Comparison of ENCODE assay signal across 16 mouse cellular contexts in genomic region chr9:95185840-95186239, GRCm38 (mm10).
DNase-seq lines count a peak whose midpoint lies in the region; ATAC-seq and TF ChIP-seq lines count a peak whose summit lies in the region.
"Had no signal": no experiment of that assay in that cellular context is flagged by ENCODE, and none has a peak within 500 bp of the region (broad histone marks: within the 10 kb centered on the region; RNA-seq: fewer than 3 reads in every experiment).

No protein-coding gene starts in this region.

- peak; percentile 41 for DNase-seq in kidney, adult 2 months
- DNase-seq in kidney, postnatal 14 days: no peak
- DNase-seq in lung, postnatal 10 days: no peak
- DNase-seq in adrenal gland, postnatal 4 days (ENCODE audit: low spot score in 2 of 2): no peak
- DNase-seq: adrenal gland, adult 8-10 months; cerebellum, adult 18-20 months; lung, postnatal 4 days; retina, postnatal 1 day; thymus, postnatal 25 days had no signal

- no peaks in the 10 kb centered on the region for H3K9me3 ChIP-seq in lung, embryonic 15.5 days
- H3K9me3 ChIP-seq in intestine, embryonic 15.5 days: no peaks in the 10 kb centered on the region
- H3K9me3 ChIP-seq in limb, embryonic 15.5 days: no peaks in the 10 kb centered on the region
- H3K9me3 ChIP-seq: hindbrain, embryonic 15.5 days had no signal

- no peaks in the 10 kb centered on the region for H3K27me3 ChIP-seq in kidney, adult 2 months (replicated peaks; ENCODE audit: control insufficient read depth, insufficient read depth, low read length)
- H3K27me3 ChIP-seq in lung, embryonic 15.5 days: no peaks in the 10 kb centered on the region
- no peaks in the 10 kb centered on the region for H3K27me3 ChIP-seq in intestine, embryonic 15.5 days (replicated peaks)
- no peaks in the 10 kb centered on the region for H3K27me3 ChIP-seq in limb, embryonic 15.5 days
- H3K27me3 ChIP-seq: hindbrain, embryonic 15.5 days; midbrain, embryonic 13.5 days had no signal

- H3K4me1 ChIP-seq in kidney, adult 2 months (ENCODE audit: control insufficient read depth, insufficient read depth, low read length): no peaks in the 10 kb centered on the region; the same call in 1 of the 2 replicates
- peaks cover 48% of the 10 kb centered on the region for H3K4me1 ChIP-seq in lung, embryonic 15.5 days
- H3K4me1 ChIP-seq in intestine, embryonic 15.5 days (replicated peaks): peaks cover 12% of the 10 kb centered on the region; the same call in 1 of the 2 replicates
- H3K4me1 ChIP-seq in limb, embryonic 15.5 days: peaks cover 60% of the 10 kb centered on the region

- no peak overlapping the region for H3K4me3 ChIP-seq in kidney, adult 2 months (ENCODE audit: insufficient read depth, low read depth, low read length)
- no peak overlapping the region for H3K4me3 ChIP-seq in lung, embryonic 15.5 days
- no peak overlapping the region for H3K4me3 ChIP-seq in intestine, embryonic 15.5 days (replicated peaks)
- H3K4me3 ChIP-seq in limb, embryonic 15.5 days: no peak overlapping the region
- H3K4me3 ChIP-seq: hindbrain, embryonic 15.5 days; midbrain, embryonic 13.5 days; myocyte had no signal

- 67% methylated on average over 3 of the region's 3 CpGs for WGBS in kidney, adult 2 months
- WGBS in lung, embryonic 15.5 days: 58% methylated on average over 3 of the region's 3 CpGs
- WGBS in intestine, embryonic 15.5 days: 62% methylated on average over 3 of the region's 3 CpGs
- WGBS in limb, embryonic 15.5 days: 71% methylated on average over 3 of the region's 3 CpGs

- no peak overlapping the region for H3K4me2 ChIP-seq in lung, embryonic 15.5 days
- no peak overlapping the region for H3K4me2 ChIP-seq in intestine, embryonic 15.5 days (replicated peaks)
- H3K4me2 ChIP-seq in limb, embryonic 15.5 days: no peak overlapping the region
- H3K4me2 ChIP-seq: hindbrain, embryonic 15.5 days; midbrain, embryonic 13.5 days had no signal

- ATAC-seq in lung, embryonic 15.5 days (ENCODE audit: borderline replicate concordance, extremely low read depth, low FRiP score, low TSS enrichment): no peak
- no peak for ATAC-seq in intestine, embryonic 15.5 days
- no peak for ATAC-seq in limb, embryonic 15.5 days (ENCODE audit: insufficient number of reproducible peaks, low FRiP score, low TSS enrichment, low read depth)
- ATAC-seq: forebrain, embryonic 16.5 days; midbrain, embryonic 13.5 days had no signal

- TF ChIP-seq CTCF in kidney, adult 2 months (conservative IDR thresholded peaks at IDR 0.05; ENCODE audit: insufficient read depth, insufficient read length, low read depth, low read length): no peak

- peak overlapping the region; percentile 87 for H3K27ac ChIP-seq in kidney, adult 2 months (ENCODE audit: insufficient read depth, low read depth, low read length)
- H3K27ac ChIP-seq in lung, embryonic 15.5 days: peak overlapping the region; percentile 21
- 0 out of 2 replicates have a peak overlapping the region, but pooled peaks have one; percentile 7 for H3K27ac ChIP-seq in intestine, embryonic 15.5 days
- H3K27ac ChIP-seq in limb, embryonic 15.5 days: peak overlapping the region; percentile 78
- H3K27ac ChIP-seq: hindbrain, embryonic 15.5 days; midbrain, embryonic 13.5 days had no signal

- H3K9ac ChIP-seq in lung, embryonic 15.5 days: no peak overlapping the region
- no peak overlapping the region for H3K9ac ChIP-seq in intestine, embryonic 15.5 days
- H3K9ac ChIP-seq in limb, embryonic 15.5 days: no peak overlapping the region
- H3K9ac ChIP-seq: hindbrain, embryonic 15.5 days; midbrain, embryonic 13.5 days had no signal

- TF ChIP-seq POLR2A in kidney, adult 2 months (IDR thresholded peaks at IDR 0.05; ENCODE audit: low read depth, low read length): no peak

- H3K36me3 ChIP-seq in kidney, adult 2 months (ENCODE audit: control insufficient read depth, insufficient read depth, low read length): no peaks in the 10 kb centered on the region
- no peaks in the 10 kb centered on the region for H3K36me3 ChIP-seq in lung, embryonic 15.5 days
- no peaks in the 10 kb centered on the region for H3K36me3 ChIP-seq in intestine, embryonic 15.5 days
- H3K36me3 ChIP-seq in limb, embryonic 15.5 days: no peaks in the 10 kb centered on the region
- H3K36me3 ChIP-seq: hindbrain, embryonic 15.5 days; midbrain, embryonic 13.5 days had no signal

Comparison
In these comparisons a context has a peak if more than half of its experiments do, and no peak if none do; other contexts are left out.
1. H3K27ac ChIP-seq: peak in every context shown above with its lines; median percentile 87 in kidney, adult 2 months; 78 in limb, embryonic 15.5 days; 21 in lung, embryonic 15.5 days; 7 in intestine, embryonic 15.5 days.